Mouse (Mus musculus) testis, adult 2 months (tissue): ENCODE data around the gene Mcpt1.

Experiments
- CTCF ChIP-seq: fragments of 200-500 bp; IDR thresholded peaks from 2 replicates; pipeline ENCODE4 v1.5.1; 2012; ENCODE audit warnings: low read depth, mild to moderate bottlenecking, inconsistent platforms, low read length, moderate library complexity; ENCODE audit not compliant: control insufficient read depth, insufficient read depth, insufficient replicate concordance
- POLR2A ChIP-seq: fragments of 200-500 bp; IDR thresholded peaks from 2 replicates; pipeline ENCODE4 v1.6.1; 2012; ENCODE audit warnings: low read depth, mild to moderate bottlenecking, inconsistent platforms, low read length, moderate library complexity; ENCODE audit not compliant: control insufficient read depth

- no peak for TF ChIP-seq POLR2A
- no peak for TF ChIP-seq CTCF
Observed at GRCm38 (mm10) chr14:56013924-56014323, 3.8 kb upstream of the Mcpt1 start.
